Mouse (Mus musculus) spleen, postnatal 36 days (tissue): ENCODE data around the gene Rbbp8nl.
A peak's percentile ranks its signal among the peaks of the same experiment; 100 is the strongest.
"Not testable (repeated sequence)": the region's sequence is repeated elsewhere in the genome, so short reads cannot be mapped to it uniquely, and the experiment has no call there.

Source experiments
- DNase-seq, 2 experiments: peaks; one replicate each; pipeline ENCODE4 v3.0.0; 2022; ENCODE audit warnings: low spot score in 2 of 2, mixed read lengths in 1 of 2

The Rbbp8nl gene

GRCm38 (mm10) chr2:180288966-180289365 lies 713 bp downstream of the Rbbp8nl start:
- DNase-seq: no peak

GRCm38 (mm10) chr2:180279321-180279720 lies 10.4 kb downstream of the Rbbp8nl start:
- no peak for DNase-seq

- DNase-seq: no peak
Observed at GRCm38 (mm10) chr2:180277773-180278320, 11.8 kb downstream of the Rbbp8nl start.

GRCm38 (mm10) chr2:180276851-180277259 lies 12.8 kb downstream of the Rbbp8nl start:
- peak; percentile 39 to 46 for DNase-seq

GRCm38 (mm10) chr2:180276385-180276784 lies 13.3 kb downstream of the Rbbp8nl start:
- no peak for DNase-seq

GRCm38 (mm10) chr2:180275836-180276235 lies 13.8 kb downstream of the Rbbp8nl start:
- DNase-seq: peak; percentile 46 to 58

GRCm38 (mm10) chr2:180274523-180274922 lies 15.2 kb downstream of the Rbbp8nl start:
- DNase-seq: no peak

- peak; percentile 94 to 96 for DNase-seq
Observed at GRCm38 (mm10) chr2:180273394-180274244, 16.1 kb downstream of the Rbbp8nl start, which contains the start of gene Cables2. Cables2 (minus strand) TSS chr2:180273496.

- DNase-seq: peak in 1 of 2 experiments; percentile 37
Observed at GRCm38 (mm10) chr2:180272884-180273321, 16.8 kb downstream of the Rbbp8nl start.

GRCm38 (mm10) chr2:180271804-180272395 lies 17.8 kb downstream of the Rbbp8nl start:
- DNase-seq: no peak

GRCm38 (mm10) chr2:180270537-180271255 lies 19.0 kb downstream of the Rbbp8nl start:
- peak; percentile 75 to 80 for DNase-seq

- no peak for DNase-seq
Observed at GRCm38 (mm10) chr2:180269329-180269728, 20.4 kb downstream of the Rbbp8nl start.

- DNase-seq: no peak
Observed at GRCm38 (mm10) chr2:180267955-180268354, 21.7 kb downstream of the Rbbp8nl start.

- DNase-seq: no peak
Observed at GRCm38 (mm10) chr2:180262891-180263290, 26.8 kb downstream of the Rbbp8nl start.

- DNase-seq: no peak
Observed at GRCm38 (mm10) chr2:180262441-180262840, 27.2 kb downstream of the Rbbp8nl start.

GRCm38 (mm10) chr2:180261901-180262300 lies 27.8 kb downstream of the Rbbp8nl start:
- no peak for DNase-seq

GRCm38 (mm10) chr2:180260610-180261480 lies 28.8 kb downstream of the Rbbp8nl start:
- no peak for DNase-seq

GRCm38 (mm10) chr2:180259826-180260609 lies 29.7 kb downstream of the Rbbp8nl start:
- not testable (repeated sequence) for DNase-seq

GRCm38 (mm10) chr2:180258951-180259484 lies 30.7 kb downstream of the Rbbp8nl start:
- DNase-seq: not testable (repeated sequence)
